Mouse (Mus musculus) layer of hippocampus, postnatal 36 days (tissue): ENCODE measurements around the gene Ccdc14. TPM values are rescaled to one million over a fixed set of nuclear protein-coding genes. Genes with fewer than 3 reads are reported as not detected.

Experiments
- total RNA-seq, 2 experiments: library from RNA; stranded (reverse); gene quantifications; 2 replicates each; pipeline ENCODE4 v1.2.3; 2021

The Ccdc14 gene
- total RNA-seq, 2 experiments from 2014 or later: 1.8 to 2.6 TPM

Other genes with a start within 250 kb of the Ccdc14 start
- gene Kalrn, start 117.1 kb upstream of the Ccdc14 start, total RNA-seq: 100 to 1,000 TPM; 472 to 547 TPM
- not detected for gene Ropn1, start 40.7 kb upstream of the Ccdc14 start, total RNA-seq
- 10 to 100 TPM; 13.4 to 14.5 TPM for gene Mylk, start 54.6 kb downstream of the Ccdc14 start, total RNA-seq